Mouse (Mus musculus): Measurements from ENCODE around the gene Tuba8.

Gene Tuba8

DNA sequence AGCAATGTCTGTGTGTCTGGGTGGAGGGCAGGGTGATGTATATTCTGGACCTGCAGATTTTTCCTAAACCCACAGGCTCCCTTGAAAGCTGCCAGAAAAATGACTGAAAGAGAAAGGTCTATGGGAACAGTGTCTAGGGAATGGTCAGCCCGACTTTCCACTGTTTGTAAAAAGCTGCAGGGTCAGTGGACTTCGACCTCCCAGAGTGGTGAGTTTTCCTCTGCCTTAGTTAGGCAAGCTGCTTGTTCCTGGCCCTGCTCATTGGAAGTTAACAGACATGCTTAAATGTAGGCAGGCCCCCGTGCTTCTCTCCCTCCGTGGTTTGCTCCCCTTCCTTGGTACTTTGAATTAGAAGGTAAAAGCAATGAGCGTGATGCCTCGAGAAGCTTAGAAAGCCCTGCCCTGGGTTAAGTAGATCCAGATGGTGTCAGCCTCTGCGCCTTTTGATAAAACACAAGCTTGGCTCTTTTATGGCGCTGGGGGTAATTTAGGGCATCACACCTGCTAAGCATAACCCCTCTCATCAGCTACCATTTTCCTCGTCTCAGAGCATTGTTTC is 12.6 kb upstream of the Tuba8 start:
- no peak for DNase-seq

DNA sequence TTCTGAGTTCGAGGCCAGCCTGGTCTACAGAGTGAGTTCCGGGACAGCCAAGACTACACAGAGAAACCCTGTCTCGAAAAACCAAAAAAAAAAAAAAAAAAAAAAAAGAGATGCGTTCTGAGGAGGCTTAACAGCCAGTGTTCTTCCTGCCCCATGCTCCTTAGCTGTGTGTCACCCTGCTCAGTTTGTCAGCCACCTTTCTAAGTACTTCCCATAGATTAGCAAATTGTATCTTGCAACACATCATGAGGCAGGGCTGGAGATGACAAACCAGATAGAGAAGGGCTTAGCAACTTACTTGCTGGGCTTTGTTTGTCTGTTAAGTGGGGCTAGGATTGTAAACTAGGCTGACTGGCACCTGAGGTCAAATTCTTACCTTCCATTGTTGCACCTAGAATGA is 10.0 kb upstream of the Tuba8 start:
- no peak for DNase-seq

DNA sequence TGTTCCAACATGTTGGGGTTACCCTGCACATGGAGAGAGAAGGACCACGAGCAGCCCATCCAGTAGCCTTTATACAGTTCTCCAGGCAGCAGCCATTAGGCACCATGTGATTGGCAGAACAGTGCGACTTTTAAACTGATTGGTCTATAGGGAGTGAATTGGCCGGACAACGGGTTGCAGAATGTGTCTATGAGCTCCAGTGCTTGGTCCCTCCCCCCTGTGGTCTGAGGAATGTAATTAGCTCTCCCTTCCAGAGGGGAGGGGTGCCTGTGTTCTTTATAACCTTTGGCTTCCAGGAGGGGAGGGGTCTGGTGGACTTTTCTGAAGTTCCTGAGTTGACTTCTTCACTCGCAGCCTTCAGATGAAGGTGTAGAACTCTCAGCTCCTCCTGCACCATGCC is 8.5 kb upstream of the Tuba8 start:
- DNase-seq: no peak

GRCm38 (mm10) chr6:121206481-121206880 is 4.0 kb upstream of the Tuba8 start:
- no peak for DNase-seq

GRCm38 (mm10) chr6:121209584-121209983 is 912 bp upstream of the Tuba8 start:
- no peak for DNase-seq

GRCm38 (mm10) chr6:121210926-121211289 is 412 bp downstream of the Tuba8 start:
- no peak for DNase-seq

GRCm38 (mm10) chr6:121211743-121212142 is 1.2 kb downstream of the Tuba8 start:
- DNase-seq: peak; percentile 20

DNA sequence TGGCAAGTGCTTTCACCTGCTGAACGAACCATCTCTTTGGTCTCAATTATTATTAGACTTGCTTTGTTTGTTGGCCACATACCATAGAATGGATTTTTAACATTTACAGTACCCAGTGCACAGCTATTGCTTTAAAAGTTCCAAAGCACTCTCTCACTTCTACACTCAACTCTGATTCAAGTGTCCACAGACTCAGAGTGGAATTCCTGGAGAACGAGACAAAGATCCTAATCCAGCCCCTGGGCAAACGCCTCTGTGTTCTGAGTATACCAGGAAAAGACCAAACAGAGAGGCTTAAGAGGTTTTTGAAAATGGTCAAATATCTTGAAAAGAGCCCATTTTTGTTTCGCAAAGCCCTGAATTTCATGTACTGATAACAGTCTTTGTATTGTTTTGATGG is 2.5 kb downstream of the Tuba8 start:
- DNase-seq: no peak

DNA sequence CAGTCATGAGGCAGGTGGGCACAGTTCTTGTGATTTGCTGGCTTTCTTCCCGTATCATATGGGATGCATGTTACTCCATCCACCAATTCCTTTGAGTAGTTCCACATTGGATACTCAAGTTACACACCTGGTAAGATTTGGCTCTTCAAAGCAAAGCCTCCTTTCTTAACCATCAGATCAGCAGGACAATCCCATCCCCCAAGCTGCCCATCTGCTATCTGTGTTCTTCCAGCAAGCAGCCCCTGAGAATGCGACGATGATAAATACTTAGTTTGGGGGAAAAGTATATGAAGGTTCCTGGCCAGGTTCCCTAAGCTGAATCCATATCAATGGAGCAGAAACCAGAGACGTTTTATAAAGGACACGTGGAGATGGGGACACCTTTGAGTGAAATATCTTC is 3.7 kb downstream of the Tuba8 start:
- DNase-seq: no peak

- DNase-seq: no peak
Observed at GRCm38 (mm10) chr6:121214667-121215330, 4.3 kb downstream of the Tuba8 start.

- DNase-seq: no peak
Observed at GRCm38 (mm10) chr6:121215336-121215735, 4.8 kb downstream of the Tuba8 start.

GRCm38 (mm10) chr6:121215896-121216295 is 5.4 kb downstream of the Tuba8 start:
- no peak for DNase-seq

DNA sequence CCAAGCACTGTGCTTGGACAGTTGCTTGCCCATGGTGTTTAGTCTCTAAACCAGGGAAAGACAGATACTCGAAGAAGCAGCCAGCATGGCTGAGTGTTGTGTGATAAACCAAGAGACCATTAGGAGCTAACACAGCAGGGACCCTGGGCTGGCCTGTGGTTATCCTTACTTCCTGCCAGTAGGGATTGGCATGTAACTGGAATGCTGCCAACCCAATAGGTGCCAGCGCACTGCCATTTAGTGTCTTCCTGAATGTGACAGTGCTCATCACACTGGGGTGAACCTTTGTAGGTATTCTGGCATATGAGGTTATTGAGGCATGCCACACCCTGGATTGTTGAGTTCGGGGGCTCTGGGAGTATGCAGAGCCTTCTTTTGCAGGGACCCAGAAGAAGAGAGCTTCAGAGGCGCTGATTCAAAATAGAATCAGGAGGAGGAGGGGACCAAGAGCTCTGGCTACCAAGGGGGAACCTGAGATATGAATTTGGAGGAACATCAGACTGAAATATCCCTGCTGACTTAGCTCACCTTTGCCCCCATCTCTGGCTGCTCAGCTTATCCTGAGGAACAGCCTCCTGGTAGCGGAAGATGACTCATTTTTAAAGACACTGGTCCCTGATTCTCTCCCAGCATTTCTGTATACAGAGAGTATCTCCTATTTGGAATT is 6.2 kb downstream of the Tuba8 start:
- DNase-seq: no peak

- no peak for DNase-seq
Observed at GRCm38 (mm10) chr6:121218002-121218401, 7.5 kb downstream of the Tuba8 start.

GRCm38 (mm10) chr6:121219406-121219805 is 8.9 kb downstream of the Tuba8 start:
- DNase-seq: no peak

DNA sequence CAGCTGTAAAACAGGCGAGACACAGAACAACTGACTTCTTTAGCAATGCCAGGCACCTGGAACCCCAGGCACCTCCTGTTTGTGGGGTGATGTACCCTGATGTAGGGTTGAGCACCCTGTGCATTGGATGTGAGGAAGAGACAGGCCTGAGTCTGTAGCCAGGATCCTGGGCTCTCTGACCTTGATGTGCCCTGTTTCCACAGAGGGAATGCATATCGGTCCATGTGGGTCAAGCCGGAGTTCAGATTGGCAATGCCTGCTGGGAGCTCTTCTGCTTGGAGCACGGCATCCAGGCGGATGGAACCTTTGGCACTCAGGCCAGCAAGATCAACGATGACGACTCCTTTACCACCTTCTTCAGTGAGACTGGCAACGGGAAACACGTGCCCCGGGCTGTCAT is 9.7 kb downstream of the Tuba8 start:
- no peak for DNase-seq

- DNase-seq: no peak
Observed at GRCm38 (mm10) chr6:121221876-121222597, 11.5 kb downstream of the Tuba8 start.

GRCm38 (mm10) chr6:121223001-121223400 is 12.5 kb downstream of the Tuba8 start:
- DNase-seq: no peak

DNA sequence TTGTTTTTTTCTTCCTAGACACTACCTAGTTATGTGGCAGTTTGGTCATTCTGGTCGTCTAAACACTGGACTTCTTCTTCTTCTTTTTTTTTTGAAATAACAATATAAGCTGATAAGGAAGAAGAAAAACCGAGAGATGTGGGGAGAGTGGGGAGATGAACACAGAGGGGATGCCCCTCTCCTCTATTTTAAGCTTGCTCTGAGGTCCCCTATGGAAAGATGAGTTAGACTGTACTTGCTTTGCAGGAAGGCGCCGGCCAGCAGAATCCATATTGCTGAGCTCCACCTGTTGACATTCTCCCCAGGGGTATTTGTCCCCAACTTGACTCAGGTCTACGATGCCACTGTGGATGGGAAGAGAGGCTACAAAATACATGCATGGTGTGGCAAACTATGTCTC is 13.6 kb downstream of the Tuba8 start:
- no peak for DNase-seq

DNA sequence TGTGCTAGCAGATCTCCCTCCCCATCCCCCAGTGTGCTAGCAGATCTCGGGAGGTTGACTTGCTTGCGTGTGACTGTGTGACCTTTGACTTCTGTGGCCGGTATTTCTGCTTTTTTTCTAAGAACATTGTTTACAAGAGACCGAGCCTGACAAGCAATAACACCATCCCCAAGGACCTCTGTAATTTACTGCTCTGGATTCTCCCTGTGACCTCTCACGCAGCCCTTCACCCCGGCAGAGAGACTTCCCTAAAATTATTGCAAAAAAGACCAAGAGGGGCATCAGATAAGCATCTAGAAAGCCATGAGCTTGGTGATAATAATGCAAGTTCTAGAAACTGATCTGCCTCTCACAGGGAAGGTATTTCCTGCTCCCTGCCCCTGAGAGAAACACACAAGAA is 14.5 kb downstream of the Tuba8 start:
- DNase-seq: no peak

DNA sequence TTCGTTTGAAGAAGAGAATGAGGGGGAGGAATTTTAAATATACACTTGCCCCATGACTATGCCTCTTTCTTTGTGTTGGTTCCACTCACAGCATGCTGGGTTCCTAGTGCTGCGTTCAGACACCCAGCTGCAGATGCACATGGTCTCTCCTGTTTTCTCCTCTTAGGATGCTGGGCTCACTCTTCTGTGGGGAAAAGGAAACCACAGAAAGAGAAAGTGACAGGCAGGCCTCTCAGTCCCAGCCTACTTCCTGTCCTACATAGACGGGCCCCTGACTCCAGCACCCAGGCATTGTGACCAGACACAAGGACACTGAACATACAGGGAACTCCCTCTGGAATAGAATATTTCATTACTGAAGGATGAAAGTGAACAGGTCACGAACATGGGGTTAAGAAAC is 15.5 kb downstream of the Tuba8 start:
- DNase-seq: no peak

- DNase-seq: no peak
Observed at GRCm38 (mm10) chr6:121226744-121227143, 16.2 kb downstream of the Tuba8 start.

DNA sequence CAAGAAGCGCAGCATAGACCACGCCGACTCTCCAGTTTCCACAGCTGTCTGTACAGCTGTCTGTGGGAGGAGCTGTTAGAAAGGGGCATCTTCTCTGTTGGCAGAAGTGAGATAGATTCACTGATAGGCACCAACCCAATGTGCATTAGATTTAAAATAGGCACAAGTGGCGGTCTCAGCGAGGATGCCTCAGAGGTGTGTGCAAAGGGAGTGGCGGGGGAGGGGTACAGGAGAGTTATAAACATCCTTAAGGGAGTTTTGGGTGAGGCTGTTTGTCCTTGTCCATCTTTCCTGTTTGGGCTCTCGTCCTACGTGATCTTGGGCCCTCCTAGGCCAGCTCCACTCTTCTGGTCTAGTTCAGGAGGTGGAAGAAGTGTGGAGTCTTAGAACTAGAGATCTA is 17.9 kb downstream of the Tuba8 start:
- no peak for DNase-seq

GRCm38 (mm10) chr6:121232652-121233051 is 22.2 kb downstream of the Tuba8 start:
- no peak for DNase-seq
